Mouse (Mus musculus): Measurements from ENCODE around the gene Ica1l. TPM values are rescaled to one million over a fixed set of nuclear protein-coding genes. Genes with fewer than 3 reads are reported as not detected.

The Ica1l gene
- polyA plus RNA-seq (2014; fragmentation: Illumina TruSeq; extraction: RNeasy Lipid Tissue Mini Kit (QIAGEN cat#74804)): 3.7 TPM

GRCm38 (mm10) chr1:60042796-60043469 lies at the start of gene Ica1l:
TSS of gene Ica1l (minus strand) at chr1:60043184.

Other genes starting within 250 kb of the Ica1l start
- 63.4 TPM for gene Fam117b, start 130.2 kb downstream of the Ica1l start, polyA plus RNA-seq (2014; fragmentation: Illumina TruSeq; extraction: RNeasy Lipid Tissue Mini Kit (QIAGEN cat#74804))
- gene Carf, start 55.1 kb upstream of the Ica1l start, polyA plus RNA-seq (2014; fragmentation: Illumina TruSeq; extraction: RNeasy Lipid Tissue Mini Kit (QIAGEN cat#74804)): 16.5 TPM
- gene Wdr12, start 55.5 kb upstream of the Ica1l start, polyA plus RNA-seq (2014; fragmentation: Illumina TruSeq; extraction: RNeasy Lipid Tissue Mini Kit (QIAGEN cat#74804)): 29.4 TPM
- gene Nbeal1, start 137.4 kb upstream of the Ica1l start, polyA plus RNA-seq (2014; fragmentation: Illumina TruSeq; extraction: RNeasy Lipid Tissue Mini Kit (QIAGEN cat#74804)): 35.0 TPM